Mouse (Mus musculus) layer of hippocampus, postnatal 25 days (tissue): Measurements from ENCODE around the gene Cdh15. TPM values are rescaled to one million over a fixed set of nuclear protein-coding genes. Genes with fewer than 3 reads are reported as not detected.

Source experiments
- DNase-seq, 2 experiments: peaks; one replicate each; pipeline ENCODE4 v3.0.0; 2022; ENCODE audit warnings: mixed read lengths in 2 of 2, low spot score in 1 of 2; ENCODE audit errors: extremely low spot score in 1 of 2
- total RNA-seq, 2 experiments: library from RNA; stranded (reverse); gene quantifications; 2 replicates each; pipeline ENCODE4 v1.2.3; 2021

Cdh15 gene
- total RNA-seq, 2 experiments from 2014 or later: 0.70 to 1.2 TPM

GRCm38 (mm10) chr8:122878231-122878630, 30.5 kb downstream of the Cdh15 start:
- no peak for DNase-seq

GRCm38 (mm10) chr8:122880302-122880701, 32.5 kb downstream of the Cdh15 start:
- no peak for DNase-seq

- DNase-seq: no peak
Observed at GRCm38 (mm10) chr8:122883671-122884070, 35.9 kb downstream of the Cdh15 start.

- DNase-seq: no peak
Observed at GRCm38 (mm10) chr8:122891440-122891839, 43.7 kb downstream of the Cdh15 start.

GRCm38 (mm10) chr8:122893451-122893850, 45.7 kb downstream of the Cdh15 start:
- DNase-seq: no peak

- DNase-seq: no peak
Observed at GRCm38 (mm10) chr8:122896317-122896716, 48.6 kb downstream of the Cdh15 start.

GRCm38 (mm10) chr8:122897200-122897599, 49.4 kb downstream of the Cdh15 start:
- no peak for DNase-seq

GRCm38 (mm10) chr8:122898018-122898417, 50.3 kb downstream of the Cdh15 start:
- no peak for DNase-seq

GRCm38 (mm10) chr8:122898473-122898872, 50.7 kb downstream of the Cdh15 start:
- DNase-seq: no peak

- no peak for DNase-seq
Observed at GRCm38 (mm10) chr8:122899085-122899484, 51.3 kb downstream of the Cdh15 start.

GRCm38 (mm10) chr8:122901476-122901875, 53.7 kb downstream of the Cdh15 start:
- DNase-seq: no peak

- no peak for DNase-seq
Observed at GRCm38 (mm10) chr8:122901892-122902515, 54.2 kb downstream of the Cdh15 start.

GRCm38 (mm10) chr8:122902581-122902980, 54.8 kb downstream of the Cdh15 start:
- no peak for DNase-seq

- DNase-seq: no peak
Observed at GRCm38 (mm10) chr8:122903002-122903401, 55.2 kb downstream of the Cdh15 start.

- no peak for DNase-seq
Observed at GRCm38 (mm10) chr8:122904496-122904895, 56.7 kb downstream of the Cdh15 start.

- DNase-seq: no peak
Observed at GRCm38 (mm10) chr8:122905346-122905745, 57.6 kb downstream of the Cdh15 start.

- DNase-seq: peak; percentile 77 to 85
Observed at GRCm38 (mm10) chr8:122906463-122907021, 58.8 kb downstream of the Cdh15 start.

- no peak for DNase-seq
Observed at GRCm38 (mm10) chr8:122912150-122912549, 64.4 kb downstream of the Cdh15 start.

GRCm38 (mm10) chr8:122912871-122913270, 65.1 kb downstream of the Cdh15 start:
- no peak for DNase-seq

GRCm38 (mm10) chr8:122916766-122917165, 69.0 kb downstream of the Cdh15 start:
- no peak for DNase-seq
